Mouse (Mus musculus) forebrain, embryonic 11.5 days (tissue): Measurements from ENCODE around the gene Cog4. TPM values are rescaled to one million over a fixed set of nuclear protein-coding genes. Genes with fewer than 3 reads are reported as not detected.

ENCODE experiments used
- ATAC-seq: fragments of 200-750 bp; cut with Nextera tagmentation; replicated peaks from 2 replicates; pipeline ENCODE4 v1.8.0; 2017; ENCODE audit warnings: moderate TSS enrichment; ENCODE audit not compliant: low FRiP score
- DNase-seq: peaks from one replicate; pipeline ENCODE4 v3.0.0-alpha.2; 2017; ENCODE audit warnings: low spot score
- H3K27ac ChIP-seq: fragments of 300-500 bp; sonication (generic); 2 replicates; pipeline ENCODE4 v1.5.1; 2014; ENCODE audit warnings: low read depth, low read length
- H3K27me3 ChIP-seq: fragments of 300-500 bp; sonication (generic); 2 replicates; pipeline ENCODE4 v1.6.1; 2014; ENCODE audit warnings: mild to moderate bottlenecking, low read length, mixed read lengths; ENCODE audit not compliant: control insufficient read depth, insufficient read depth
- H3K36me3 ChIP-seq: fragments of 300-500 bp; sonication (generic); 2 replicates; pipeline ENCODE4 v1.6.1; 2014; ENCODE audit warnings: mild to moderate bottlenecking, low read length, moderate library complexity, mixed read lengths; ENCODE audit not compliant: control insufficient read depth, insufficient read depth
- H3K4me1 ChIP-seq: fragments of 300-500 bp; sonication (generic); replicated peaks from 2 replicates; pipeline ENCODE4 v1.6.1; 2014; ENCODE audit warnings: low read length, mixed read lengths; ENCODE audit not compliant: control insufficient read depth, insufficient read depth
- H3K4me2 ChIP-seq: fragments of 300-500 bp; sonication (generic); 2 replicates; pipeline ENCODE4 v1.6.1; 2014; ENCODE audit warnings: low read depth, mild to moderate bottlenecking, low read length, moderate library complexity, mixed read lengths; ENCODE audit not compliant: severe bottlenecking
- H3K4me3 ChIP-seq: fragments of 300-500 bp; sonication (generic); 2 replicates; pipeline ENCODE4 v1.5.1; 2014; ENCODE audit warnings: low read depth, low read length
- H3K9ac ChIP-seq: fragments of 300-500 bp; sonication (generic); 2 replicates; pipeline ENCODE4 v1.6.1; 2014; ENCODE audit warnings: low read length
- H3K9me3 ChIP-seq: fragments of 300-500 bp; sonication (generic); 2 replicates; pipeline ENCODE4 v1.6.1; 2016; ENCODE audit warnings: low read length, mixed read lengths; ENCODE audit not compliant: control insufficient read depth
- WGBS: fragments of 180-500 bp; shearing (Covaris S2); extraction: QIAGEN DNeasy Blood & Tissue Kit; methylation state at CpG from one replicate; pipeline ENCODE4 v1.1.7; 2014; 5-methylcytosine and 5-hydroxymethylcytosine counted together
- polyA plus RNA-seq: library from polyadenylated mRNA; unstranded; fragments of >200 nt; fragmentation: Nextera tagmentation; extraction: Ambion mirVana; gene quantifications from 2 replicates; pipeline ENCODE4 v1.2.1, GENCODE M21; 2014

Cog4 gene
- polyA plus RNA-seq, 1 experiment from 2014 or later, result 63.9 TPM

GRCm38 (mm10) chr8:110889904-110890470, 43.6 kb downstream of the Cog4 start:
- no peaks in the 10 kb centered on the region for H3K9me3 ChIP-seq
- ATAC-seq (no peak), DNase-seq (no peak)
- no peak overlapping the region for H3K4me2 ChIP-seq
- 82% methylated on average over 12 of the region's 12 CpGs for WGBS
- H3K4me1 ChIP-seq, result no peaks in the 10 kb centered on the region
- no peaks in the 10 kb centered on the region for H3K27me3 ChIP-seq
- no peaks in the 10 kb centered on the region for H3K36me3 ChIP-seq
- no peak overlapping the region for H3K27ac ChIP-seq
- H3K4me3 ChIP-seq, result no peak overlapping the region
- no peak overlapping the region for H3K9ac ChIP-seq

- no peak overlapping the region for H3K27ac ChIP-seq
- H3K27me3 ChIP-seq, result no peaks in the 10 kb centered on the region
Measured at GRCm38 (mm10) chr8:110892040-110892439, 45.6 kb downstream of the Cog4 start.

DNA sequence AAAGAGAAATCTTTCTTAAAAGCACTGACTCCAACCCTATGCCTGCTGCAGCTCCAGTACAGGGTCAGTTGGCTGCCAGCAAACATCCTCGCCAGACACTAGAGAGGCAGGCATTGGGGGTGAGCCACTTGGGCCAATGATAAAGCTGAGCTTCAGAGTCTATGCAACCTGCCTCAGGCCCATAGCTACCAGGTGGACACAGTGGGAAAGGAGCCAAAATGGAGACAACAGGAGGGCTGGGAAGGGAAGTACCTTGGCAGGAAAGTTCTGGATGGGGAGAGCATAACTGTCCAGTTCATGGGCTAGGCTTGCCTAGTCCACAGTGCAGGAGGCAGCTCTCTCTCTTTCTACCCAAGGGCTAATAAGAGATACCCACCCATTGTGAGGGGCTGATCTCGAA, 46.5 kb downstream of the Cog4 start:
- H3K9me3 ChIP-seq, result no peaks in the 10 kb centered on the region
- WGBS, result 93% methylated on average over 2 of the region's 2 CpGs
- H3K9ac ChIP-seq, result no peak overlapping the region
- no peak for DNase-seq
- no peak overlapping the region for H3K27ac ChIP-seq
- H3K36me3 ChIP-seq, result no peaks in the 10 kb centered on the region
- H3K4me3 ChIP-seq, result no peak overlapping the region
- no peak for ATAC-seq
- H3K4me2 ChIP-seq, result no peak overlapping the region
- no peaks in the 10 kb centered on the region for H3K4me1 ChIP-seq
- H3K27me3 ChIP-seq, result no peaks in the 10 kb centered on the region

More at GRCm38 (mm10) chr8:110892040-110892439, 45.6 kb downstream of the Cog4 start:
- Histone ChIP-seq H3K4me1 (no peaks in the 10 kb centered on the region), H3K9ac (no peak overlapping the region), H3K4me2 (no peak overlapping the region), H3K4me3 (no peak overlapping the region), H3K36me3 (no peaks in the 10 kb centered on the region), H3K9me3 (no peaks in the 10 kb centered on the region)
- no peak for DNase-seq
- no peak for ATAC-seq
- 88% methylated on average over 7 of the region's 7 CpGs for WGBS

- H3K4me2 ChIP-seq, result no peak overlapping the region
- H3K27me3 ChIP-seq, result no peaks in the 10 kb centered on the region
- WGBS, result 84% methylated on average over 10 of the region's 10 CpGs
- no peak overlapping the region for H3K27ac ChIP-seq
- ATAC-seq (no peak), DNase-seq (no peak)
- no peak overlapping the region for H3K9ac ChIP-seq
- H3K4me3 ChIP-seq, result no peak overlapping the region
- H3K4me1 ChIP-seq, result no peaks in the 10 kb centered on the region
- no peaks in the 10 kb centered on the region for H3K9me3 ChIP-seq
- H3K36me3 ChIP-seq, result no peaks in the 10 kb centered on the region
Measured at GRCm38 (mm10) chr8:110894851-110895250, 48.5 kb downstream of the Cog4 start.

GRCm38 (mm10) chr8:110895254-110895653, 48.9 kb downstream of the Cog4 start:
- no peak for DNase-seq
- 94% methylated on average over 7 of the region's 9 CpGs for WGBS
- H3K4me1 ChIP-seq, result no peaks in the 10 kb centered on the region
- no peak for ATAC-seq
- no peaks in the 10 kb centered on the region for H3K36me3 ChIP-seq
- H3K9ac ChIP-seq, result no peak overlapping the region
- H3K27ac ChIP-seq, result no peak overlapping the region
- no peak overlapping the region for H3K4me3 ChIP-seq
- no peak overlapping the region for H3K4me2 ChIP-seq
- H3K9me3 ChIP-seq, result no peaks in the 10 kb centered on the region
- no peaks in the 10 kb centered on the region for H3K27me3 ChIP-seq

GRCm38 (mm10) chr8:110895812-110896211, 49.4 kb downstream of the Cog4 start:
- Histone ChIP-seq H3K27ac (no peak overlapping the region), H3K4me2 (no peak overlapping the region), H3K9me3 (no peaks in the 10 kb centered on the region), H3K4me1 (no peaks in the 10 kb centered on the region), H3K9ac (no peak overlapping the region), H3K36me3 (no peaks in the 10 kb centered on the region), H3K4me3 (no peak overlapping the region), H3K27me3 (no peaks in the 10 kb centered on the region)
- WGBS, result 90% methylated on average over 13 of the region's 13 CpGs
- no peak for ATAC-seq
- no peak for DNase-seq

DNA sequence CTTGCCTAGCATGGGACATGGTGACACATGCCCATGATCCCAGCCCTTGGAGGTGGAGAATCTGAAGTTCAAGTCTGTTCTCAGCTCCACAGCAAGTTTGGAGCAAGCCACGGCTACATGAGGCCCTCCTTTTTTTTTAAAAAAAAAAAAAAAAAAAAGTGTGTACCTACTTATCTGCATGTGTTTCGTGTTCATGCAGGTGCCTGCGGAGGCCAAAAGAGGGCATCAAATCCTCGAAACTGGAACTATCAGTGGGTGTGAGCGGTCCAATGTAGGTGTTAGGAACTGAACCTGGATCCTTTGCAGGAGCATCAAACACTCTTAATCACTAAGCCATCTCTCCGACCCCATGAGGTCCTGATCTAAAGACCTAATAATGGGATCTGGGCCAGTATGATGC, 51.1 kb downstream of the Cog4 start:
- WGBS, result 92% methylated on average over 6 of the region's 6 CpGs
- DNase-seq, result no peak

GRCm38 (mm10) chr8:110901056-110901455, 54.7 kb downstream of the Cog4 start:
- H3K9ac ChIP-seq, result no peak overlapping the region
- no peak overlapping the region for H3K27ac ChIP-seq
- ATAC-seq (no peak), DNase-seq (no peak)
- H3K36me3 ChIP-seq, result no peaks in the 10 kb centered on the region
- H3K27me3 ChIP-seq, result no peaks in the 10 kb centered on the region
- H3K9me3 ChIP-seq, result no peaks in the 10 kb centered on the region
- H3K4me2 ChIP-seq, result no peak overlapping the region
- H3K4me1 ChIP-seq, result no peaks in the 10 kb centered on the region
- 77% methylated on average over 3 of the region's 3 CpGs for WGBS
- no peak overlapping the region for H3K4me3 ChIP-seq

More for the DNA sequence above, 51.1 kb downstream of the Cog4 start:
- Histone ChIP-seq H3K4me3 (no peak overlapping the region), H3K4me1 (no peaks in the 10 kb centered on the region), H3K4me2 (no peak overlapping the region), H3K9me3 (no peaks in the 10 kb centered on the region), H3K27ac (no peak overlapping the region), H3K27me3 (no peaks in the 10 kb centered on the region), H3K9ac (no peak overlapping the region), H3K36me3 (no peaks in the 10 kb centered on the region)
- no peak for ATAC-seq

GRCm38 (mm10) chr8:110901839-110902578, 55.6 kb downstream of the Cog4 start, which contains the start of gene Fuk:
Gene Fuk, minus strand, starts transcription at chr8:110902488.
- H3K4me1 ChIP-seq, result no peaks in the 10 kb centered on the region
- H3K27ac ChIP-seq, result no peak within 1 kb of the TSS
- H3K4me2 ChIP-seq, result peak within 1 kb of the TSS; percentile 63
- H3K36me3 ChIP-seq, result no peaks in the 10 kb centered on the region
- DNase-seq, result peak; percentile 88
- no peaks in the 10 kb centered on the region for H3K9me3 ChIP-seq
- H3K27me3 ChIP-seq, result no peaks in the 10 kb centered on the region
- peak; percentile 95 for ATAC-seq
- H3K9ac ChIP-seq, result peak within 1 kb of the TSS; percentile 74
- WGBS, result 3% methylated on average over 30 of the region's 30 CpGs
- H3K4me3 ChIP-seq, result peak within 1 kb of the TSS; percentile 71
